ENCODE assay signal across 7 mouse cellular contexts in the genomic region with DNA sequence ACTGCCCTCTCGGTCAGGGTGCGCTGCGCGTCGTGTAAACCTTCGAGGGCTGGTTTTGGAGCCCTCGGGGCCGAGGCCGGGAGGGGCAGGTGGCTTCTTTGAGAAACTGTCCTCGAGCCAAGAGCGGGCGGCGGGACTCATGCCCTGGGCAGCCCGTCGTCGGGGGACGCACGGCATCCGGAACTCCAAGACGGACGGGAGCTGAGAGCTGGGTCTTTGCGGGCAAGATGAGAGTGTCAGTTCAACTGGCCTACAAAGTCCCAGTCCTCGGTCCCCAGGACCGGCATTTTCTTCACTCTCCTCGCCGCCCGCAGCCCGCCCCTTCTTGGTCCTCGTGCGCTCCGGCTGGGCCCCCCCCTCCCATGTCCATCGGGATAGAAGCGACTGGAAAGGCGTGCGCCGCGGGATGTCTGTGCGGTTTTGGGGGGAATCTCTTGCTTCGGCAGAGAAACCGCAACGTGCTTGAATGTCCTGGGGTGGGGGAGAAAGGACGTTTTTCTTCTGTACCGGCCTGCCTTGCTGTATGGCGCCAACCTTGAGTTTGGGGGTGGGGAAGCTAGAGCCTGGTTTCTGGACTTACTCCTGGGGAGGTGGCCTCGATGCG.
A peak's percentile ranks its signal among the peaks of the same experiment; 100 is the strongest.
DNase-seq lines count a peak whose midpoint lies in the region; ATAC-seq and TF ChIP-seq lines count a peak whose summit lies in the region.

No protein-coding gene starts in this region.

- no peak for ATAC-seq in forebrain, postnatal 0 days
- no peak; the same call in 1 of the 2 replicates for ATAC-seq in intestine, embryonic 15.5 days
- ATAC-seq in monocyte, adult 5-6 weeks (replicated peaks; ENCODE audit: insufficient number of reproducible peaks, low FRiP score, low TSS enrichment, poor library complexity, severe bottlenecking): no peak

- peaks cover 7% of the 10 kb centered on the region for H3K27me3 ChIP-seq in CH12.LX (replicated peaks)
- H3K27me3 ChIP-seq in forebrain, postnatal 0 days (ENCODE audit: insufficient read depth, low read length): peaks cover 21% of the 10 kb centered on the region
- H3K27me3 ChIP-seq in intestine, embryonic 15.5 days (replicated peaks): 0 out of 2 replicates have a peak, but pooled peaks cover 4% of the 10 kb centered on the region
- peaks cover 86% of the 10 kb centered on the region for H3K27me3 ChIP-seq in megakaryocyte, embryonic 14.5 days (replicated peaks)

- dilution Hi-C loops in CH12.LX (cut with MboI; ENCODE audit: extremely low pct_ligation_motif_present, extremely low pct_unique_long_range_greater_than_20kb, low sequenced_read_pairs): no loop called here

- no peaks in the 10 kb centered on the region for H3K79me2 ChIP-seq in CH12.LX (replicated peaks; ENCODE audit: control insufficient read depth, extremely low read depth, insufficient read depth, poor library complexity, severe bottlenecking)

- H3K4me1 ChIP-seq in CH12.LX (ENCODE audit: control insufficient read depth in 1 of 2, insufficient read depth in 2 of 2): peaks cover 8 to 46% of the 10 kb centered on the region in 2 experiments
- H3K4me1 ChIP-seq in forebrain, postnatal 0 days (ENCODE audit: insufficient read depth): no peaks in the 10 kb centered on the region
- peaks cover 33% of the 10 kb centered on the region for H3K4me1 ChIP-seq in intestine, embryonic 15.5 days (replicated peaks)
- H3K4me1 ChIP-seq in megakaryocyte, embryonic 14.5 days: peaks cover 23% of the 10 kb centered on the region

- peaks cover 0 to 24% of the 10 kb centered on the region in 2 experiments for H3K36me3 ChIP-seq in CH12.LX (replicated peaks in 1 of 2; ENCODE audit: control insufficient read depth in 1 of 2, insufficient read depth in 1 of 2, low read length in 1 of 2)
- no peaks in the 10 kb centered on the region for H3K36me3 ChIP-seq in forebrain, postnatal 0 days (ENCODE audit: insufficient read depth)
- H3K36me3 ChIP-seq in intestine, embryonic 15.5 days: no peaks in the 10 kb centered on the region
- no peaks in the 10 kb centered on the region for H3K36me3 ChIP-seq in megakaryocyte, embryonic 14.5 days (replicated peaks; ENCODE audit: low read length)

- TF ChIP-seq POLR2A in CH12.LX (IDR thresholded peaks at IDR 0.05; ENCODE audit: low read depth, low read length): no peak

- TF ChIP-seq RAD21 in CH12.LX (IDR thresholded peaks at IDR 0.05; ENCODE audit: low read depth, low read length): no peak

- H3K27ac ChIP-seq in CH12.LX (ENCODE audit: insufficient read depth, low read depth): no peak overlapping the region
- no peak overlapping the region for H3K27ac ChIP-seq in forebrain, postnatal 0 days (ENCODE audit: low read depth, low read length)
- H3K27ac ChIP-seq in intestine, embryonic 15.5 days: peak overlapping the region; percentile 74

- H3K4me2 ChIP-seq in CH12.LX (ENCODE audit: insufficient read depth, low read depth, poor library complexity, severe bottlenecking): peak overlapping the region; percentile 75
- H3K4me2 ChIP-seq in forebrain, postnatal 0 days (ENCODE audit: low read depth): peak overlapping the region; percentile 98
- peak overlapping the region; percentile 96 for H3K4me2 ChIP-seq in intestine, embryonic 15.5 days (replicated peaks)

- in situ Hi-C loops in CH12.LX (cut with MboI; ENCODE audit: low pct_ligation_motif_present, low pct_unique_long_range_greater_than_20kb, low sequenced_read_pairs): no loop called here

- DNase-seq in CH12.LX (ENCODE audit: extremely low read depth) (no peak), ZHBTc4 (ENCODE audit: low read depth, low spot score) (peak; percentile 37)
- no peak for DNase-seq in forebrain, postnatal 0 days
- DNase-seq in layer of hippocampus, adult 8-10 months (ENCODE audit: low spot score in 2 of 2): no peak

- H3K9me3 ChIP-seq in CH12.LX (replicated peaks; ENCODE audit: low read length): no peaks in the 10 kb centered on the region
- H3K9me3 ChIP-seq in forebrain, postnatal 0 days (ENCODE audit: low read length): no peaks in the 10 kb centered on the region
- no peaks in the 10 kb centered on the region for H3K9me3 ChIP-seq in intestine, embryonic 15.5 days
- 0 out of 2 replicates have a peak, but pooled peaks cover 6% of the 10 kb centered on the region for H3K9me3 ChIP-seq in megakaryocyte, embryonic 14.5 days

- peak overlapping the region; percentile 36; the same call in 1 of the 2 replicates for H3K9ac ChIP-seq in CH12.LX (ENCODE audit: insufficient read depth, low read depth)
- peak overlapping the region; percentile 53; the same call in 1 of the 2 replicates for H3K9ac ChIP-seq in forebrain, postnatal 0 days
- H3K9ac ChIP-seq in intestine, embryonic 15.5 days: peak overlapping the region; percentile 77

- WGBS in forebrain, postnatal 0 days: 4% methylated on average over 46 of the region's 46 CpGs
- 2% methylated on average over 46 of the region's 46 CpGs for WGBS in intestine, embryonic 15.5 days

- H3K4me3 ChIP-seq in CH12.LX (replicated peaks in 1 of 3; ENCODE audit: low read depth in 2 of 3, low read length in 2 of 3, poor library complexity in 1 of 3): peak overlapping the region; percentile 70 to 74 (median 73)
- H3K4me3 ChIP-seq in forebrain, postnatal 0 days (ENCODE audit: low read depth, low read length): peak overlapping the region; percentile 58
- H3K4me3 ChIP-seq in intestine, embryonic 15.5 days (replicated peaks): peak overlapping the region; percentile 77
- H3K4me3 ChIP-seq in megakaryocyte, embryonic 14.5 days (replicated peaks): peak overlapping the region; percentile 92

- no peak for TF ChIP-seq EP300 in CH12.LX (IDR thresholded peaks at IDR 0.05; ENCODE audit: low read length)

- TF ChIP-seq CTCF in CH12.LX (conservative IDR thresholded peaks at IDR 0.05 in 1 of 2, IDR thresholded peaks at IDR 0.05 in 1 of 2; ENCODE audit: low read depth in 2 of 2, low read length in 2 of 2): no peak
- no peak for TF ChIP-seq CTCF in forebrain, postnatal 0 days (IDR thresholded peaks at IDR 0.05; ENCODE audit: low read depth)

TF ChIP-seq in CH12.LX, 34 proteins besides CTCF, POLR2A, EP300 and RAD21:
- TF ChIP-seq MXI1 (IDR thresholded peaks at IDR 0.05; ENCODE audit: low read depth, low read length): 0 out of 2 replicates have a peak, but pooled peaks have one; percentile 3
- TF ChIP-seq ZMIZ1 (IDR thresholded peaks at IDR 0.05; ENCODE audit: low read depth, low read length): no peak
TF ChIP-seq in CH12.LX: peak in this region for 1.
